Mouse (Mus musculus) neural tube, embryonic 14.5 days (tissue): Measurements from ENCODE around the gene Plscr5. TPM values are rescaled to one million over a fixed set of nuclear protein-coding genes. Genes with fewer than 3 reads are reported as not detected.

Experiments
- ATAC-seq: fragments of 200-750 bp; cut with Nextera tagmentation; 2 replicates; pipeline ENCODE4 v1.8.0; 2017; ENCODE audit warnings: low read depth, mild to moderate bottlenecking, moderate TSS enrichment, moderate library complexity
- H3K27ac ChIP-seq: fragments of 300-500 bp; sonication (generic); 2 replicates; pipeline ENCODE4 v1.5.1; 2014; ENCODE audit warnings: low read depth, mild to moderate bottlenecking, control low read depth, low read length, moderate library complexity, mixed read lengths
- H3K27me3 ChIP-seq: fragments of 300-500 bp; sonication (generic); 2 replicates; pipeline ENCODE4 v1.6.1; 2014; ENCODE audit warnings: low read length; ENCODE audit not compliant: control insufficient read depth, insufficient read depth
- H3K36me3 ChIP-seq: fragments of 300-500 bp; sonication (generic); 2 replicates; pipeline ENCODE4 v1.6.1; 2014; ENCODE audit warnings: low read length, mixed read lengths; ENCODE audit not compliant: control insufficient read depth, insufficient read depth
- H3K4me1 ChIP-seq: fragments of 300-500 bp; sonication (generic); 2 replicates; pipeline ENCODE4 v1.6.1; 2014; ENCODE audit warnings: low read length; ENCODE audit not compliant: control insufficient read depth, insufficient read depth
- H3K4me2 ChIP-seq: fragments of 300-500 bp; sonication (generic); 2 replicates; pipeline ENCODE4 v1.6.1; 2014; ENCODE audit warnings: mild to moderate bottlenecking, low read depth, low read length, control low read depth
- H3K4me3 ChIP-seq: fragments of 300-500 bp; sonication (generic); 2 replicates; pipeline ENCODE4 v1.5.1; 2014; ENCODE audit warnings: low read depth, low read length, control low read depth, mixed read lengths
- H3K9ac ChIP-seq: fragments of 300-500 bp; sonication (generic); replicated peaks from 2 replicates; pipeline ENCODE4 v1.6.1; 2014; ENCODE audit warnings: low read depth, mild to moderate bottlenecking, control low read depth, low read length, mixed read lengths
- H3K9me3 ChIP-seq: fragments of 300-500 bp; sonication (generic); 2 replicates; pipeline ENCODE4 v1.6.1; 2016; ENCODE audit warnings: low read length; ENCODE audit not compliant: control insufficient read depth
- WGBS: fragments of 180-500 bp; shearing (Covaris S2); extraction: QIAGEN DNeasy Blood & Tissue Kit; methylation state at CpG from one replicate; pipeline ENCODE4 v1.1.7; 2014; 5-methylcytosine and 5-hydroxymethylcytosine counted together
- polyA plus RNA-seq: library from polyadenylated mRNA; unstranded; fragments of >200 nt; fragmentation: Nextera tagmentation; extraction: Ambion mirVana; gene quantifications from 2 replicates; pipeline ENCODE4 v1.2.1, GENCODE M21; 2014

Plscr5 gene
- polyA plus RNA-seq, 1 experiment from 2014 or later = 1.8 TPM

DNA sequence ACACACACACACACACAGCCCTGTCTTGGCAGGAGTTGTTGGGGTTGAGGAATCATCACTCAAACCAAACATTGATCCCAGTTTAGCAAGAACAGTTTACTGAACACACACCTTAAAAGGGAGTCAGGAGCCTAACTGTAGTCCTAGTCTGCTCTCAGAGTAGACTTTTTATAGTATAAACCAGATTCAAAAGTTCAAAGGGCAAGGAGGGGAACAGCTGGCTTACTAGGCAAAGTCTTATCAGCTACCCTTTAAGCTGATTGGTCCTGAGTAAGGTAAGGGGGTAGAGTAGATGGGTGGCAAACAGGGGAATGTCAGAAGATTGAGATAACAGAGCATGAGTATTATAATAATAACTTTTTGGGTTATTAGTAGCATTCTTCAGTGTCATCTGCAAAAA, 28.7 kb downstream of the Plscr5 start:
- no peak overlapping the region for H3K4me2 ChIP-seq
- H3K27me3 ChIP-seq = no peaks in the 10 kb centered on the region
- H3K27ac ChIP-seq = no peak overlapping the region
- H3K9ac ChIP-seq = no peak overlapping the region
- no peak overlapping the region for H3K4me3 ChIP-seq
- ATAC-seq = no peak
- no peaks in the 10 kb centered on the region for H3K9me3 ChIP-seq
- no peaks in the 10 kb centered on the region for H3K4me1 ChIP-seq
- H3K36me3 ChIP-seq = no peaks in the 10 kb centered on the region

DNA sequence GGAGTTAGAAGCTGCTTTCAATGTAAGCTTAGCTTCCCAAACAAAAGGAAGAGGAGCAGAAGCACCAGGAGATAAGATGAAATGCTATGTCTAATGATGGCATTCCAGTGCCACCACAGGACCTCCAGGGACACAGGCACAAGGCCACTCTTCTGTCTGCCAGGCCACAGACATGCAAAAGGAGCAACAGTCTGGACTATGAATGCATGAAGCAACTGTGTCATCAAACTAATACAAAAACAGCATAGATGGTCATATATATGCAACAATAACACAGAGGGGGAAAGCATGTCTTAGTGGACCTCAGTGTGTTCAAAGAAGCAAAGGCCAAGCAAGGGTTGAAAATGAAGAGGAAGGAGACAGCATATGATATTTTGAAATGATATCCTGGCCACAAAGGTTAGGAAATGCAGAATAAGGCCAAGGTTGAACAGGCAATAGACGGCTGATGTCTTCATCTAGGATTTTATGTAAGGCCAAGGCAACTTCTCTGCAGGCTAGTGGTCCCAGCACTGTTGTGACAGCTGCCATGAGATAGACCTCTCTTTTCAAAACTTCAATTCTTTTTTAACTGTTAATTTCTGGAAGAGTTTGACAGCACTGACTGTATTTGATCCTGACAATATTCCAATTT, 32.0 kb downstream of the Plscr5 start:
- Histone ChIP-seq H3K27ac (no peak overlapping the region), H3K36me3 (no peaks in the 10 kb centered on the region), H3K4me1 (no peaks in the 10 kb centered on the region), H3K9me3 (no peaks in the 10 kb centered on the region), H3K9ac (no peak overlapping the region), H3K27me3 (no peaks in the 10 kb centered on the region), H3K4me2 (no peak overlapping the region), H3K4me3 (no peak overlapping the region)
- ATAC-seq = no peak
- 88% methylated on average over 1 of the region's 1 CpGs for WGBS

DNA sequence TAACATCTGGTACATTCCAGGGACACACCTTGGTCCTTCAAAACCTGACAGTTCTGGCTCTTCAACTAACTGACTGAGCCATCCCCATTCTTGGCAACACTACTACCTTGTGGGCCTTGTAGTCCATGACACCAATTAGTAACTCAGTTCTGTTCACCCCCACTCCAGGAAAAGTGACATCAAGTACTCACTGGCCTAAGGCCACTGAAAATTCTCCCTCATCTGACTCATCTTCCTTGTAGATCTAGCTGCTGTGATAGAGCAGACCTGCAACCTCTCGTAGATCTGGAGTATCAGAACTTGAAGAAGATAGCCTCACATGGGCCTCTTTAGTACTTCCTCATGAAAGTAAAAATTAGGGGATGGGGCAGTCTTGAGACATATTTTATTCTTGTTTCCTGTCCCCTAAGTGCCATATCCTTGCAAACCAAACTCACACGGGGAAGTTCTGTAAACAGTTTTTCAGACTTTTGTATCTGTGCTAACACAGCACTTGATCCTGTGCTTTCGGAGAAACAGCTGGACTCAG, 33.5 kb downstream of the Plscr5 start:
- H3K9me3 ChIP-seq = no peaks in the 10 kb centered on the region
- H3K9ac ChIP-seq = no peak overlapping the region
- no peak overlapping the region for H3K4me2 ChIP-seq
- no peaks in the 10 kb centered on the region for H3K4me1 ChIP-seq
- no peak overlapping the region for H3K4me3 ChIP-seq
- H3K36me3 ChIP-seq = no peaks in the 10 kb centered on the region
- 86% methylated on average over 3 of the region's 3 CpGs for WGBS
- ATAC-seq = no peak
- H3K27me3 ChIP-seq = no peaks in the 10 kb centered on the region
- H3K27ac ChIP-seq = no peak overlapping the region

DNA sequence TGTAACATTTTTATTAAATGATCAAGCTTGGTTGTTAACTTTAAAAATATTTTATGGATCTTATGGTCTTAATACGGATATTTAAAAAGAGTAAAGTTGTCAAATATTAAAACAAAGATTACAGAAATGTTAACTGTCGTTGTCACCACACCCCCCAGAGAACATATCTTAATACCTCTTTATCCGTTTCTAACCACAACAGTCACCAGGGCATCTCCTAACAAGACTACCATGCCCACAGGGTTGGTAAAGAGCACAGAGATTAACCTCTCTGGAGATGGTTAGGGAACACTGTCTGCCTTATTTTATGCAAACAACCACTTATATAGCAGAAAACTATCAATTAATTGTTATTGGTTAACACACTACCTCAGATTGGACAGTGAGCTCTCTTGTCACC, 34.1 kb downstream of the Plscr5 start:
- no peak for ATAC-seq
- 90% methylated on average over 3 of the region's 3 CpGs for WGBS

DNA sequence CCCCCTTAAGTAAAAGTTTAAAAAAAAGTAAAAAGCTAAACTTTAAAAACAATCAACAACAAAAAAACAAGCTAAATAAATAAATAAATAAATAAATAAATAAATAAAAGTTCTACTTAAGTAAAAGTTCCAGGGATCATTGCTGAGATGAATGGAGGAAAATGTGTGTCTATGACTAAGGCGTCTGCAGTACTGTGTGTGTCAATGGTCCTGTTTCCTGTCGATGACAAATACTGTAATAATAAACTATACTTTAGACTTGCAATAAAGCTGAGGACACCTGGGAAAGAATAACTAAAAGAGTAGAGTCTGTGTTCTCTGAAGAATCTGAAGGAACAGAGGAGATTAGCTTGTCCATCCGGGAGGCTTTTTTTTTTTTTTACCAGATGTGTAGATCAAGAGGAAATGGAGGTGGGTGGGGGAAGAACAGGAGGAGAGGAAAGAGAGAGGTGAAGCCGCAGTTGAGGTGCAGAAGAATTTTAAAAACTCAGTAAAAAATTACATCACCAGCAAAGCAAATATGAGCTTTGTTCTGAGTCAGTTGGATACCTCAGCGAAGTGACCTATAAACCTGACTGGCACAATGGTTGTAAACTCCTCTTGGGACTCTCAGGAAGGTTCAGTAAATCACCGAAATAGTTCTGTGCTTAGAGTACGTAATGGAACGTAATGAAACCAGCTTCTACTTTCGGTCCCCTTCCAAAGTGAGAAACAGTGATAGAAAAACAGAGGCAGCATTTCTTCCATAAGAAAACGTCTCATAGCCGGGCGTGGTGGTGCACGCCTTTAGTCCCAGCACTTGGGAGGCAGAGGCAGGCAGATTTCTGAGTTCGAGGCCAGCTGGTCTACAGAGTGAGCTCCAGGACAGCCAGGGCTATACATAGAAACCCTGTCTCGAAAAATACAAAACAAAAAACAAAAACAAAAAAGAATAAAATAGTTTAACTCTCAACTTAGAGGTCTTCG, 36.4 kb downstream of the Plscr5 start:
- H3K27ac ChIP-seq = no peak overlapping the region
- WGBS = 88% methylated on average over 16 of the region's 16 CpGs
- no peak overlapping the region for H3K9ac ChIP-seq
- no peaks in the 10 kb centered on the region for H3K4me1 ChIP-seq
- no peak overlapping the region for H3K4me2 ChIP-seq
- H3K4me3 ChIP-seq = no peak overlapping the region
- H3K36me3 ChIP-seq = no peaks in the 10 kb centered on the region
- no peak for ATAC-seq
- H3K27me3 ChIP-seq = no peaks in the 10 kb centered on the region
- no peaks in the 10 kb centered on the region for H3K9me3 ChIP-seq

More for the DNA sequence above, 34.1 kb downstream of the Plscr5 start:
- H3K36me3 ChIP-seq = no peaks in the 10 kb centered on the region
- H3K9me3 ChIP-seq = no peaks in the 10 kb centered on the region
- H3K4me2 ChIP-seq = no peak overlapping the region
- no peak overlapping the region for H3K27ac ChIP-seq
- H3K4me1 ChIP-seq = no peaks in the 10 kb centered on the region
- H3K27me3 ChIP-seq = no peaks in the 10 kb centered on the region
- no peak overlapping the region for H3K4me3 ChIP-seq
- no peak overlapping the region for H3K9ac ChIP-seq

DNA sequence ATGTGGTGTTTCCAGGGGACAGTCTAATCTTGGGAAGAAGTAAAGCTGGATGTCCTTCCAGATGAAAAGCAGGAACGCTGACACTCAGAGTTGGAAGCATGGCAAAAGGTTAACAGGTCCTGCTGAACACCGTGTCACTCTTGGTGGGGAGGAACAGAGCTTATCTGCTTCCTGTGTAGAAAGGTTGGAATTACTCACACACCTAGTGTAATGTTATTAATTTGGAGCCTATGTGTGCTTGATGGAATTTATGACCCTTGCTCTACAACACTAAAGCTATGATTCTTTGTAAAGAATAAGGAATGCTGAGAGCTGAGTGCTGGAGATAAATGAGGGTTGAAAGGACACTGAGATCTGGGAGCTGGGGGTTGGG, 37.1 kb downstream of the Plscr5 start:
- ATAC-seq = no peak
- no peak overlapping the region for H3K4me2 ChIP-seq
- no peaks in the 10 kb centered on the region for H3K4me1 ChIP-seq
- WGBS = 73% methylated on average over 2 of the region's 2 CpGs
- H3K9me3 ChIP-seq = no peaks in the 10 kb centered on the region
- H3K4me3 ChIP-seq = no peak overlapping the region
- no peaks in the 10 kb centered on the region for H3K36me3 ChIP-seq
- H3K27ac ChIP-seq = no peak overlapping the region
- H3K27me3 ChIP-seq = no peaks in the 10 kb centered on the region
- H3K9ac ChIP-seq = no peak overlapping the region

DNA sequence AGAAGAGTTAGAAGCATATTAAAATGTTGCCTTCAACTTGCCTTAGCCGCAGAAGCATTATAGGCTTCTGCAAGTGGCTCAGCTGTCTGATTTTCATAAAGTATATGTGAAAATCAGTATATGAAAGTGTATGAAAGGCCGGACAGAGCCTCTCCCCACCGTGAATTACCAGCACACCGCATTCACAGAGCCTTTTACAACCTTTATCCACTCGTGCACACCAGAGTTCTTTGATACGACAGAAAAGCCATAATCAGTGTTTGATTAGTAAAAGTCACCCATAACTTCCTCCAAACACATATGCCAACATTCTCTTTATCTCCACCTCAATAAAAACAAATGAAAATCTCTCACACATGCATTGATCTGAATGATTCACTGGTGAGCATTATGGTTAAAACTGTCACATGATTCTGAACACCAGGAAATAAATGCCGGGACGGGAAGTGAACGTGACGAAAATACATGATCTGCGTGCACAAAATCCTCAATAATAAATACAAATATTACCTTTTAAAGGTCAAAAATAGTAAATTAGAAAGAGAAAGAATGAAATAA, 42.2 kb downstream of the Plscr5 start:
- Histone ChIP-seq H3K4me2 (no peak overlapping the region), H3K9ac (no peak overlapping the region), H3K27me3 (no peaks in the 10 kb centered on the region), H3K9me3 (no peaks in the 10 kb centered on the region), H3K27ac (no peak overlapping the region), H3K4me3 (no peak overlapping the region), H3K36me3 (no peaks in the 10 kb centered on the region), H3K4me1 (no peaks in the 10 kb centered on the region)
- ATAC-seq = no peak
- WGBS = 83% methylated on average over 11 of the region's 11 CpGs

DNA sequence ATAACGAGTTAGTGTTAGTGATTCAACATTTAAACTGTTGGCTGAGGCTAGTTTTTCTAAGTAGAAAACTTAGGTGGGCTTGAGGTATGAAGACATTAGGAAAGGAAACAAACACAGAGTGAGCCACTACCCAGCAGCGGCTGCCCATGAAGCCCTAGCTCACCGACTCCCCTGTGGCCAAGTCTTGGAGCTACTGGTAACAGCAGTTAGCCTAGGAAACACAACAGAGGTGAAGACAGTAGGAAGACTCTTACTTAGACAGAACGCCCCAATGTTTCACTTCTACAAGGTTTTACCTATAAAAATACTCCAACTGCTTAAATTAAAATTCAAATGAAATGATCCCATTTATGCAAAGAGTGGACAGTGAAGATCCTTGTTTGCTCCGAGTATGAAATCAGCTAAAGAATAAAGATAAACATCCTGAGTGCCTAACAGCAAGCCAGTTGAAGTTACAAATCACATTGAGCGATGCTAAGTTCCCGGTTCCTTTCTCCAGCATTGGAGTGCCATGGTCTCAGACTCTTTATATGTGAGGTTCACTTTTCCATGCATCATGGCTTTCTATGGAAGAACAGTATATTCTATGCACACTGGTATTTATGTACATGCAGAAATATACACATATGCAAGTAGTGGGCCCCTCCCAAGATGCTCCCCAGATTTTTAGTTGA, 56.2 kb downstream of the Plscr5 start:
- Histone ChIP-seq H3K4me3 (no peak overlapping the region), H3K36me3 (no peaks in the 10 kb centered on the region), H3K4me2 (no peak overlapping the region), H3K9me3 (no peaks in the 10 kb centered on the region), H3K27me3 (no peaks in the 10 kb centered on the region), H3K4me1 (0 out of 2 replicates have a peak, but pooled peaks cover 7% of the 10 kb centered on the region), H3K9ac (no peak overlapping the region), H3K27ac (no peak overlapping the region)
- no peak for ATAC-seq
- WGBS = 86% methylated on average over 7 of the region's 7 CpGs
